Comparison of ENCODE assay signal across 8 mouse cellular contexts in genomic region chr2:125470553-125471295, GRCm38 (mm10). TPM values are rescaled to one million over a fixed set of nuclear protein-coding genes. Genes with fewer than 3 reads are reported as not detected.
DNase-seq lines count a peak whose midpoint lies in the region; ATAC-seq lines count a peak whose summit lies in the region.

No protein-coding gene starts in this region.

- DNase-seq in left cerebral cortex, postnatal 10 days (ENCODE audit: extremely low spot score in 1 of 2, low spot score in 2 of 2): peak; percentile 20 to 47
- DNase-seq in left cerebral cortex, postnatal 4 days: no peak
- no peak for DNase-seq in heart, embryonic 10.5 days (ENCODE audit: low spot score)
- no peak for DNase-seq in yolk sac, embryonic 10.5 days (ENCODE audit: low spot score)
- DNase-seq in hindbrain, embryonic 14.5 days (ENCODE audit: low spot score): no peak
- DNase-seq in thymus, postnatal 25 days: no peak

- no peaks in the 10 kb centered on the region for H3K9me3 ChIP-seq in heart, embryonic 10.5 days
- H3K9me3 ChIP-seq in limb, embryonic 13.5 days: no peaks in the 10 kb centered on the region
- H3K9me3 ChIP-seq in hindbrain, embryonic 14.5 days (ENCODE audit: control insufficient read depth, low read length): no peaks in the 10 kb centered on the region

- no peak overlapping the region for H3K9ac ChIP-seq in limb, embryonic 13.5 days
- no peak overlapping the region for H3K9ac ChIP-seq in hindbrain, embryonic 14.5 days

- H3K4me3 ChIP-seq in heart, embryonic 10.5 days: no peak overlapping the region
- H3K4me3 ChIP-seq in limb, embryonic 13.5 days: no peak overlapping the region
- H3K4me3 ChIP-seq in hindbrain, embryonic 14.5 days (replicated peaks; ENCODE audit: low read length): no peak overlapping the region

- peaks cover 32% of the 10 kb centered on the region for H3K4me1 ChIP-seq in heart, embryonic 10.5 days
- peaks cover 13% of the 10 kb centered on the region for H3K4me1 ChIP-seq in limb, embryonic 13.5 days
- H3K4me1 ChIP-seq in hindbrain, embryonic 14.5 days (replicated peaks; ENCODE audit: control insufficient read depth, insufficient read depth, low read length): no peaks in the 10 kb centered on the region

- H3K27ac ChIP-seq in heart, embryonic 10.5 days: peak overlapping the region; percentile 59
- peak overlapping the region; percentile 40; the same call in 1 of the 2 replicates for H3K27ac ChIP-seq in limb, embryonic 13.5 days
- H3K27ac ChIP-seq in hindbrain, embryonic 14.5 days: no peak overlapping the region

- no peak overlapping the region for H3K4me2 ChIP-seq in limb, embryonic 13.5 days (replicated peaks)
- no peak overlapping the region for H3K4me2 ChIP-seq in hindbrain, embryonic 14.5 days (replicated peaks)

- 57% methylated on average over 8 of the region's 8 CpGs for WGBS in heart, embryonic 10.5 days
- whole genome bisulfite sequencing in limb, embryonic 13.5 days: 38% methylated on average over 8 of the region's 8 CpGs
- 73% methylated on average over 8 of the region's 8 CpGs for WGBS in hindbrain, embryonic 14.5 days

- H3K36me3 ChIP-seq in heart, embryonic 10.5 days: peaks cover 31% of the 10 kb centered on the region
- peaks cover 43% of the 10 kb centered on the region for H3K36me3 ChIP-seq in limb, embryonic 13.5 days
- H3K36me3 ChIP-seq in hindbrain, embryonic 14.5 days (replicated peaks; ENCODE audit: control insufficient read depth, insufficient read depth): peaks cover 3% of the 10 kb centered on the region; the same call in 1 of the 2 replicates

- intact Hi-C loops in left cerebral cortex, postnatal 10 days (cut with DNase I): no loop called here
- intact Hi-C loops in left cerebral cortex, postnatal 4 days (cut with DNase I): no loop called here

- peak; percentile 62 for ATAC-seq in common myeloid progenitor, adult 5-6 weeks (replicated peaks; ENCODE audit: low read depth, poor library complexity, severe bottlenecking)
- ATAC-seq in limb, embryonic 13.5 days (ENCODE audit: low FRiP score, low read depth): 0 out of 2 replicates have a peak, but pooled peaks have one; percentile 51
- ATAC-seq in hindbrain, embryonic 14.5 days (ENCODE audit: low FRiP score): no peak

- no peaks in the 10 kb centered on the region for H3K27me3 ChIP-seq in heart, embryonic 10.5 days (ENCODE audit: insufficient read depth, poor library complexity, severe bottlenecking)
- H3K27me3 ChIP-seq in limb, embryonic 13.5 days: no peaks in the 10 kb centered on the region
- no peaks in the 10 kb centered on the region for H3K27me3 ChIP-seq in hindbrain, embryonic 14.5 days (ENCODE audit: control insufficient read depth, insufficient read depth, low read length)

RNA-seq across cellular contexts. Expression of gene Gm9913, which starts 34.2 kb away (rescaled TPM):
- total RNA-seq in left cerebral cortex, postnatal 10 days (2021): under 1 TPM; 0.20 to 0.28 TPM
- total RNA-seq in left cerebral cortex, postnatal 4 days (2021): under 1 TPM; 0.24 to 0.40 TPM
- total RNA-seq in common myeloid progenitor, adult 5-6 weeks (2017): not detected in 2 replicates
- 0.46 and 0.58 TPM in 2 replicates for polyA plus RNA-seq in heart, embryonic 10.5 days (2016; fragmentation: Nextera tagmentation; extraction: Ambion mirVana)
- 0.24 and 0.25 TPM in 2 replicates for polyA plus RNA-seq in limb, embryonic 13.5 days (2015; fragmentation: Nextera tagmentation; extraction: Ambion mirVana)
- not detected in 2 replicates for polyA plus RNA-seq in hindbrain, embryonic 14.5 days (2014; fragmentation: Nextera tagmentation; extraction: Ambion mirVana)

RNA-seq across cellular contexts. Expression of gene Fbn1, which starts 37.1 kb away (rescaled TPM):
- 1 to 10 TPM; 9.5 to 9.7 TPM for total RNA-seq in left cerebral cortex, postnatal 10 days (2021)
- total RNA-seq in left cerebral cortex, postnatal 4 days (2021): 10 to 100 TPM; 17.4 to 18.3 TPM
- total RNA-seq in common myeloid progenitor, adult 5-6 weeks (2017): 0.15 and 0.59 TPM in 2 replicates
- 16.8 and 20.0 TPM in 2 replicates for polyA plus RNA-seq in heart, embryonic 10.5 days (2016; fragmentation: Nextera tagmentation; extraction: Ambion mirVana)
- 17.9 and 18.6 TPM in 2 replicates for polyA plus RNA-seq in limb, embryonic 13.5 days (2015; fragmentation: Nextera tagmentation; extraction: Ambion mirVana)
- 5.4 and 6.7 TPM in 2 replicates for polyA plus RNA-seq in hindbrain, embryonic 14.5 days (2014; fragmentation: Nextera tagmentation; extraction: Ambion mirVana)

Comparison
In these comparisons a context has a peak if more than half of its experiments do, and no peak if none do; other contexts are left out.
1. DNase-seq: peak in left cerebral cortex, postnatal 10 days (2 of 2); none in left cerebral cortex, postnatal 4 days (single experiment), heart, embryonic 10.5 days (single experiment), yolk sac, embryonic 10.5 days (single experiment), hindbrain, embryonic 14.5 days (single experiment) and thymus, postnatal 25 days (single experiment).